Mouse (Mus musculus): ENCODE data around the gene Sox6. TPM values are rescaled to one million over a fixed set of nuclear protein-coding genes. Genes with fewer than 3 reads are reported as not detected.

Gene Sox6
- total RNA-seq, 1 experiment from 2014 or later: 5.4 TPM

DNA sequence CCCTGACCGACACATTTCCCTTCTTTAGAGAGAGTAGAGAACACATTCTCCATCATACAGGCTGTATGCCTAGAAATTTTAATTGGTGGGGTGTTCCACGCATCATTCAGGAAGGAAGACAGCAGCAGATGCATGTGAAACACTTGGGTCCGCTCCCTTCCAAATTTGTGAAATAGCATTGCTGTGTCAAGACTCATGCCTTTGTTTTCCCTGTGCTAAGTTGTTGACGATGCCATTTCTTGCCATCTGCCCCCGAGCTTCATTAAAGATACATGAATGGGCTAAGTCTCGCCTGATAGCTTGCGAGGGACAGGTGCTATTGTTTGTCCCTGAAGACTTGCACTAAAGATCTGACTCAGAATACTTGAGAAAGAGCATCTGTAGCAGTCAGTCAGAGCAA, 433.7 kb downstream of the Sox6 start:
- no peak for ATAC-seq (replicated peaks; ENCODE audit: low read depth, poor library complexity, severe bottlenecking)

DNA sequence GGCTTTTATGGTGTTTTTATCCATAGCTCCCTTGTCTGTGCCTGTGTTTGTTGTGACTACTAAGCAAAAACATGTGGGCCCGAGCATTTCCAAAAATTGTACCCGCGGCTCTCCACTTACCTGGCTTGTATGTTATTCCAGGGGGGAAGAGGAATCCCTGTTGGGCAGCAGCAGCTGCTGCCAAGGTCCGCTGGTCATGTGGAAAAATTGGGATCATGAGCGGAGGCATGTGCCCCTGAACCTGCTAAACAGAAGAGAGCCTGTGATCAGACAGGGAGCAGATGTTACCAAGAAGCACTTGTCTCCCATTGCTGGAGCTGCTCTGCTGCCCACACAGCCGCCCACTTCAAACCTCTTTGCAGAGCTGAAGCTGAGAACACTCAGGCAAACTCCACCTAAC, 441.2 kb downstream of the Sox6 start:
- ATAC-seq (replicated peaks; ENCODE audit: low read depth, poor library complexity, severe bottlenecking): no peak

DNA sequence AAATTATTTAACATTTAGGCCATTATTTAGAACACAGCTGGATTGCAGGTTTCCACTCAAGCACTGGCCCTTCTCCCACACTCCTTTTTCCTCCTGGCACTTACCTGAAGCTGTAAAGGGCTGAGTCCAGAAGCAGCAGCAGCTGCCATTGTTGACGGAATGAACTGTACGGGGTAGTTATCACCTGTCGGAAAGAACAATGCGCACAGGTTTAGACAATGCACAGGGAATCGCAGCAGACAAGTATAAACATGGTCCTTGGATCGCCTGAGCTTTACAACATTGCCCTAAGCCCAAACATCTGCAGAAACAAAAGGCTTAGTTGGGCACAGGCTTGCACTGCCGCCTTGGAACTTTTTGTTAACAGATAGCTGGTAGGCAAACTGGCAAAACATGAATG, 458.1 kb downstream of the Sox6 start:
- no peak for ATAC-seq (replicated peaks; ENCODE audit: low read depth, poor library complexity, severe bottlenecking)

DNA sequence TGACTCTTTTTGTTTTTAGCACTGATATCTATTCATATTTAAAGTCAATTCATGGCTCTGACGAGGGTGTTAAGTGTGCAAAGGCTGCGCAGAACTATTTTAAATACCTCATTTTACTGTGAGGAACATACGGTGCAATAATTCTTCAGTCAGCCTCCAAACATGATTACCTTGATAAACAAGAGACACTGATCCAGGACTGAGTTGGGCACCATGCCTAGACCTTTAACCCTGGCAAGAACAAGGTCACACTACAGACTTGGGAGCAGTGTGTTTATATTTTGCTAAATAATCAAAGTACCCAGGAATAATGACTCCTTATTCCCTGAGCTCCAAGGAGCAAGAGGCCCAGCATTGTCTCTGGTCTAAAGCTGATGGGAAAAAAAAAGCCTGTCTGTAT, 458.8 kb downstream of the Sox6 start:
- no peak for ATAC-seq (replicated peaks; ENCODE audit: low read depth, poor library complexity, severe bottlenecking)

DNA sequence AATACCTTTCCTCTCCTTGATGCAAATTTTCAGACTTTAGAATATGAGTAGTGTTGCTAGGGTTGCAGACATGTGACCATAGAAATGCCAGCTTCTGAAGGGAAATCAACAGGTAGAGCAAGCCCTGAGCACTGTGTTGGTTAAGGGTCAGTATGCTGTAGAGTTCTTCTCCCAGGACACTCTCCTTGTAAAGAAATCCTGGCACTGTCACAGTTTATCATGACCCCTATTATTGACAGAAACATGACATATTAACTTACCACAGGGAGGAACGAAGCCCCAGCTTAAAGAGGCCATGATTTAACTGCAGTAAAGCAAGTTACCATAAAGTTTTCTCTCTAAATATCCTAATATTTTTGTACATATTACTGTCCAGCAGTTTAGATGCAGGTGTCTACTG, 462.2 kb downstream of the Sox6 start:
- no peak for ATAC-seq (replicated peaks; ENCODE audit: low read depth, poor library complexity, severe bottlenecking)

DNA sequence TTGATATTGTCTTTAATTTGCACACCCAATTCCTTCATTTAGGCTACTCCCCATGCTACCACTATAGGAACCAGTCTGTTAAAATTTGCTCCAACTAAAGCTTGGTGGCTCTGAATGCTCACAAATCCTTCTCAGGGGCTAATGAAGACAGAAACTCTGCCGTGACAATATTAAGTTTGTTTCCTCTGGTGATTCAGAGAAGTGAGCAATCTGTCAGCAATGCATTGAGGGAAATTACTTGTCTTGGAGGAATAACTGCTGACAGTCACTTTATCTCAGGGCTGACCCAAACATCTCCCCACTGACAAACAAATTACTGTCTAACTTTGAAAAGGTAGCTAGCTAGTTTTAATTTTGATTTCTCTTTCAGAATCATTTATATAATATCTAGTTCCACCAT, 463.8 kb downstream of the Sox6 start:
- no peak for ATAC-seq (replicated peaks; ENCODE audit: low read depth, poor library complexity, severe bottlenecking)

DNA sequence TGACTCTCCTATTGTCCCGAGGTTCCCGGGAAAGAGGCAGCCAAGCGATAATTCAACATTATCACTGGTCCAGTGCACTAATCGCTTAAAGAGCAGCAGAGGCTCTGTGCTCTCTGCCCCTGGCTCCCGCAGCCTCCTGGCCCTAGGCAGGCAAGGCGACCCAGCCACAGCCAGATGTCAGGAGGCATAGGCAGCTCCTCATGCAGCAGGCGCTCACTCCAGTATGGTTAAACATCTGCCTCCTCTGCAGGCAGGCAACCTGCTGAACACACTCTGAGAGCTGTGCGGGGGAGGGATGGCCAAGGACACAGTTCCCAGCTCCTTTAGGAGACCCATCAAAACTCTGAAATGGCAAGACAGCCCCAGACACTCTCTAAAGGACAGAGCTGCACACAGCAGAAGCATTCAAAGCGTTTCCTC, 469.8 kb downstream of the Sox6 start:
- no peak for ATAC-seq (replicated peaks; ENCODE audit: low read depth, poor library complexity, severe bottlenecking)

DNA sequence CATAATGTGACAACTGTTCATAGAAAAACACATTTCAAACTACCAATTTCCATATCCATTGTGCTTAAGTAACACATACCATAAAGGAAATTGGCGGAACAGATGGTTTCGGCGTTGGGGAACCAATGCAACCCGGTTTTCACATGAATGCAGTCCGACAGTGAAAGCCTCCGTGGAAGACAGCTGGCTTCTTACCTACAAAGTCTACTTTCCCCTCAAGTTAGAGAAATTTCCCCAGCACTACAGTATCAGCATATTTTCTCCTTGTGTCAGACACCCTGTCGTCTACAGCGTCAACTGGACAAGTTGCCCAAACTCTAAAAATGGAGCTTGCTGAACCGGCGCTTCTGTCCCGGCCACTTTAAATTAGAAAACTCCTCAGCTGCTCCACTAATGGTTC, 470.3 kb downstream of the Sox6 start:
- no peak for ATAC-seq (replicated peaks; ENCODE audit: low read depth, poor library complexity, severe bottlenecking)

DNA sequence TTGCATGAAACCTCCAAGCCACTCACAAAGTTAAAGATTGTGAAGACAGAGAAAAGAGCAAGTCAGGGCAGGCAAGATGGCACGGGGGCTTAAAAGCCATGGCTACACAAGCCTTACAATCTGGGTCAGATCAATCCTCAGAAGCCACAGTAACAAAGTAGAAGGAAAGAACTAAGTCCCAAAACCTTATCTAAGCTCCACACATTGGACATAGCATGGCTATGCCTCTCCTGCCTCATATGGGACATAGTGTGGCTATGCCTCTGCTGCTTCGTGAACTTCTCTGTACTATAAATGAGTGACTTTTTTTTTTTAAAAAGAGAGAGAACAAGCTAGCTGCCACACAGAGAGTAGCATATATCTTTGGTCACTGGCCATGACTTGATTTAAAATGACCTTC, 471.8 kb downstream of the Sox6 start:
- peak; percentile 91 for ATAC-seq (replicated peaks; ENCODE audit: low read depth, poor library complexity, severe bottlenecking)

DNA sequence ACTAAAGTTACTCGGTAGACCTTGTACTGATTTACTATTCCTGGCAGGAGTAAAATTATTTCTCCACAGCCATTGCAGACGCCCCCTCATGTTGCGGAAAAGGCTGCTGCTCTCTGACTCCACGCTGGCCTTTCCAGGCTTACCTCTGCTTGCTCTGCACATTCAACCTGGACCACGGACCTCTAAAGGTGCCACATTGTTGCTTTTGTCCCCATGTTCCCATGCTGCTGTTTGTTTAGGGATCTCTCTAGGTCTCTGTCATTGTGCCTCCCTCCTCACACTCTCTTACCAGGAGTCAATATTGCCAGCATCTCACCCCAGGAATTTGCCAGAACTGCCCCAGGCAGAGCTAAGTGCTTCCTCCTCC, 473.6 kb downstream of the Sox6 start:
- ATAC-seq (replicated peaks; ENCODE audit: low read depth, poor library complexity, severe bottlenecking): no peak

DNA sequence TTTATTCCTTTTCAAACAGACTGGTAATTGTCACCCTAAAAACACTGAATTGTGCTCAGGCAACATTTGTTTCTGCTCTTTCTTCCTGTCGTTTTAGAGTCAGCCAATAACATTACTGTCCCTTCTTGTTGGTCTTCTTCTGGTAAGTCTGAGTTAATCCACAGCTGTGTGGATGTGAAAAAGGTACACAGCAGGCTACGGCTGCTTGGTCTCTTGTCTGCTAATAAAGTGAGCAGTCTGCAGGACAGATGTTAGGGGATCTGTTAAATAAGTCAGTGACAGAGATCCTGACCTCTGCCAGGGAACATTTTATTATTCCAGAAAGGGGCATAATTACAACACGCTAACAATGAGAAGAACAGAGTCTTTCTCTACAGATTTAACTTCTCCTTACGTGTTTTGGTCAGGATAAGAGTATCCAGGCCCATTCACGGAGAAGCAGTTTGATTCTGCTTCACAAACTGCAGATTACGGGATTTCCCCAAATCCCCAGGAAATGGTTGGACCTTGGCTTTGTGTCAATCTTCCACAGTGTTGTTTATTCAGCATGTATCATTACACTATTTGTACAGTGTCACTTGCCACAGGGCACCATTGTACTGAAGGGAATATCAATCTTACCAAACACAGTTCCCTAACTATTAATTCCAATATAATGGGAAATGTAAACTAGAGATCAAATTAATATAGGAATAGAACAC, 474.1 kb downstream of the Sox6 start:
- no peak for ATAC-seq (replicated peaks; ENCODE audit: low read depth, poor library complexity, severe bottlenecking)

DNA sequence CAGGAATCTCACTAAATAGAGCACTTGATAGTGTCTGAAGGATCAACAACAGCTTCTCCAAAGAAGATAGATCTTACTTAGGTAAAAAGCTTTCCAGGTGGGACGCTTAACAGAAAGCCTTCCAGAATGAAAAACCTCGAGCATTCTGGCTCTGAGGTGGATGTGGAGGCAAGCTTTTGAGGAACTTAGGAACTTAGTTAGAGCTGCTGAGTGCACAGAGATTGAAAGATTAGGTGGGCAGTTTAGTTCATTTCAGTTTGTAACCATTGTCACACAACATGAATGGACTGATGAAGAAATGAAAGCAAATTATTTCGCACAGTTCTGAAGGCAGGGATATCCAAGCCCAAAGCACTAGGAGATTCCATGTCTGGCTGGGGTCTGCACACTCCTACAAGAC, 481.9 kb downstream of the Sox6 start:
- ATAC-seq (replicated peaks; ENCODE audit: low read depth, poor library complexity, severe bottlenecking): peak; percentile 68; the same call in 1 of the 2 replicates

DNA sequence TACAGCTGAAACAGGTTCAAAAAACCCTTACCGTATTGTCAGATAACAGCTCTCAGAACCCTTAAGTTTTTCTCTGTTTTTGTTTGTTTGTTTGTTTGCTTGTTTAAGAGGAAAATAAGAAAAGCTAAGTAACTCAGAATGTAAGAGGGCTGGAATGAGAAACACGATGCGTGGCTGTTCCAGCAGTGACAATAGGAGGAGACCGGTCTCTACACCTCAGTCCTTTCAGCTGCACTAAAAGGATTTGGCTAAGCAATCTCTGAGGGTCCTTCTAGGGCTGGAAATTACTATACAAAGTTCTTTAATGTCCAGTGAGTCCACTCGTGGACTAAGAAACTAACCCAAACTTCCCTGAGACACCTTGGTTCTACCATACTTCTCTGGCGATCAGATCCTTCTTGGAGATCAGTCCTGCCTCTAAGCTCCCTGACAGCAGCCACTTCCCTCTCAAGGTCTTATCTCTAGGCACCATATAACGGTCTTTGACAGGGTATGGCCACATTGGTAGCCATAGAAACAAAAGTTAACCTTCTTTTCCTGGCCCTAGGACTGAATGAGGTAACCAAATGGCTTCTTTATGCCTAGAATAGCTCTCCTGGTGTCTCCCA, 488.3 kb downstream of the Sox6 start:
- ATAC-seq (replicated peaks; ENCODE audit: low read depth, poor library complexity, severe bottlenecking): peak; percentile 97

DNA sequence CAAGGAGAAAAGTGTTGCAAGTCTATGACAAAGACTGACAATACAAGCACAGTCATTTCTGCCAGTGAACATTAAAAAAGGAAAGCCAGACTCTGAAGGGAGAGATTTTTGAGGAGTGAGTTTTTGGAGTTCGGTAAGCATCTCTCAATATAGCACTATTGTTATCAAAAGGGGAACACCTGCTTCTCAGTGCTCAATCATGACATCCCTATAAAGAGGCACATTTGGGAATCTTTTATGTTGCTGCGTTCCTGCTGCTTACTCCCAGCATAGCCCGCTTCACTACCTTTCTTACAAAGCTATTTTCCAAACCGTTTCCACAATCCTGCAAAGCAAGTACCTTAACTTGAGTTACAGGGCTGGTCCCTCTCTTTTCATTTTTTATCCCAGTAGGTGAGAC, 488.9 kb downstream of the Sox6 start:
- ATAC-seq (replicated peaks; ENCODE audit: low read depth, poor library complexity, severe bottlenecking): no peak

DNA sequence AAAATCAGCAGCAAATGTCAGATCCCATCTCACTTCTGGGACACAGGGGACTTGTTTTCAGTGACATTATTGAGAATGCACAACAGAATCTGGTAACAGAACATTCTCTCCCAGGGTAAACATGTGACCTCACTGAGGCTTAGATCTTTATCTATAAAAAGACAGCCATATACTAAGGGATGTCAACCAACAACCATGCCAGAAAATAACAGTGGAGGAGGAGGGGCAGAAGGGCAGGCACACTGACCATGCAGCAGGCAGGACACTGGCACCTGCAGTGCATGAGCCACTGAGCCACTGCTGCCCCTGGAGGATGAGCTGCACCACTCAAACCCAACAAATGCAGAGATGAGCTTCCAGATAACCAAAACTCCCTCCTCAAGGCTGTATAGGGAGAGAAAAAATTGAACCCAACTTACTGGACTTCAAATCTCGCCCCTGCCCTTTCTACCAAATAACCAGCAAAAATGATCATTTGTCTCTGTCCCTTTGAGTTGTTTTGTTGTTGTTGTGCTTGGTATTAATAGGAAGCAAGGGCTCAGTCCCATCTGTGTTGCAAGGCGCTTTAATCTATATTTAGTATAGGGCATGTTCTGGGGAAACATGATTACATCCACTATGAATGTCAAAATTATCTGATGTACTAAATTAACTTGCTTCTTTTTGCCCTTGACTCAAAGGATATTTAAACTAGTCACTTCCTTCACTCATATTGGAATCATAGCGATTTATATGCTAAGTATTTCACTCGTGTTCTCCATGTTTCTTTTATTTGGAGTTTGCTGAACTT, 492.8 kb downstream of the Sox6 start:
- ATAC-seq (replicated peaks; ENCODE audit: low read depth, poor library complexity, severe bottlenecking): no peak

DNA sequence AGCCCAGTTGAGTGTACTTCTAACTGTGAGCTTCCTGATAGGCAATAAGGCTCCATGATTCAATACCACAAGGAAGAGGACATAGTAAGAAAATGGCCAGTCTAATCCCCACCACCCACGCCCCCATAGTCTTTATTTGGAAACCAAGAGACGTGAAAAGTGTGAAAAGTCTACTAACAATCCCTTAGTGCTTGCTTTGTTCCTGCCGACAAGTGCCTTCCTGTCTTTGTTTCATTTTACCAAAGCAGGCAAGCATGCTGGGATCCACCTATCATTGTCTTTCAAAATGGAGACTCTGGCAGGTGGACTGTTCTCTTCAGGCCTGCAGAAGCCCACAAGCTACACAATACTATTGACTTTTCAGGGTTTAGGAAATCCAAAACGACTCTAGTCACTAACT, 495.0 kb downstream of the Sox6 start:
- no peak for ATAC-seq (replicated peaks; ENCODE audit: low read depth, poor library complexity, severe bottlenecking)

DNA sequence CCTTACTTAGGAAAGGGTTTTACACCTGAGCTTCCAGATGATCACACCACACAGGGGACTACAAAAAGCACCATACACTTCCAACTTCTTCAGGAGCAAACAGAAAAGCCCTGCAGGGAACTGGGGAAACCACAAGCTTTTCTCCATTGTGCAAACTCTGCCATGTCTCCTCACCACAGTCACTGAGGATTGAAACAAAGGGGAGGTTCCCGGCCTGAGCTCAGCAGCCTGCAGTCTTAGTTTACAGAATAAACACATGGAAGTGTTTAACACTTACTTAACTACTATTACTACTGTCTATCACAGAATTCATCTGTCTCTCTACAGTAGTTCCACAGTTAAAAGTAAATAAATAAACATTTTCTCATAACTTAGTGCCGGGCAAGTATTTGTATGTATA, 498.3 kb downstream of the Sox6 start:
- peak; percentile 52 for ATAC-seq (replicated peaks; ENCODE audit: low read depth, poor library complexity, severe bottlenecking)

DNA sequence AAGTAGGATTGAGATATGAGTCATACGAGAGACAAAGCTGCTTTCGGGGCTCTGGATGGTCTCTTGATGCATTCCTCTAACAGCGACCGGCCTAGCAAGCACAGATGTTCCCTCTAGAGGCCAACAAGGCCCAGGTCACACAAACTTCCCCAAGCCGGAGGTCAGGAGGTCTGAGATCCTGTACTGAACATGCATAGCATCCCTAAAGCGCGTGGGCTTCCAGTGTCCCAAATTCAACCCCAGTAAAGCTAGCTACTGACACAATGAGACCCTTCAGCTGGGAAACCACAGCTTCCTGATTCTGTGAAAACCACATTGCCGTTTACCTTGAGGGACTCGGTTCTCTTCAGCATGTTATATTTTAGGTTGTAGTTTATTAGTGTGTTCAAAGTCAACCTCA, 499.6 kb downstream of the Sox6 start:
- ATAC-seq (replicated peaks; ENCODE audit: low read depth, poor library complexity, severe bottlenecking): peak; percentile 87

DNA sequence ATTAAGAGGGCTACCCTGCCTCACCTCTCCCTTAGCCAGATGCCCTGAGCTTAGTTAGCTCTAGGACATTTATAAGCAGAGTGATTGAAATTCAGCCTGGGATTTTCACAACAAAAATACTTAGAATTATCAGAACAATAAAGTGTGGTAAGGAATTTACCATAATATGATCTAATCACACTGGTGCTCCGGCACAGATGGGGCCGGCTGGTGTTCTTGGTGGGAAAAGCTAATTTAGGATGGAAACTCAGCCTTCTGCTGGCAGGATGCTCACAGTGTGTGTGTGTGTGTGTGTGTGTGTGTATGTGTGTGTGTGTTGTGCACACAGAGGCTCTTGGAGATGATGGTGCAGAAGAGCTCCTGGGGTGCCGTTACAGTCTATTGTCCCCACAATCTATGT, 501.0 kb downstream of the Sox6 start:
- ATAC-seq (replicated peaks; ENCODE audit: low read depth, poor library complexity, severe bottlenecking): no peak

DNA sequence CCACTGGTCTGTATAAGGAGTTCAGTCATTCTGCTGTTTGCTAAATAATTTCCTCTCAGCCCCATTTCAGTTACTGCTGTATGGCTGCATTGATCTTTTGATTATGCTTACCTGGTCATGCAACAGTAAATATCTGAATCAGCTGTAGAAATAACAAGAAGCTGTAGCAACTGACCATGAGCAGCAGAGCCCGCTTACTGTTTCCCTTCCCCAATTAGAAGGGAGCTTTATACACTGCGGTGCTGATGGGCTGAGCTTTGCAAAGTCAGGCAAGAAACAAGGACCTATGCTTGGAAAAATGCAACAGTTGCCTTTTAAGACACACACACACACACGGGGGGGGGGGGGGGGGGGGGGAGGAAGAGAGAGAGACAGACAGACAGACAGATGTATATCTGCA, 502.1 kb downstream of the Sox6 start:
- ATAC-seq (replicated peaks; ENCODE audit: low read depth, poor library complexity, severe bottlenecking): no peak

DNA sequence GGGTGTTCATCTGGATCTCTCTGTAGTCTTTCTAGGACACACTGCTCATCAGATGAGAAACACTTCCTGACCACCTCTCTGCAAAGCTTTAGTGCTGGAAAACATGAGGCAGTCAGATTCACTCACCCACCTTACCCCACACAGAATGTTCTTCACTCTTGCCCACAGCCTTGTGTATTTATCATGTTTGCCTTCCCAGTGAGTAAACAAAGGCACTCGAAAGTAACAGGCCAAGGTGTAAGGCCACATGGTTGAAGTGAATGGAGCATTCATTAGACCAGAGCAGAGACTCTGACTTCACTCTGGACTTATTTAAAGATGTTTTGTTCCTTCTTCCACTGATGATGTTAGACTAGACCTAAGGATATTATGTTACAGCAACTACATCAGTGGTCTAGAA, 506.7 kb downstream of the Sox6 start:
- ATAC-seq (replicated peaks; ENCODE audit: low read depth, poor library complexity, severe bottlenecking): no peak
